Mouse (Mus musculus): ENCODE data around the gene Gm21409. TPM values are rescaled to one million over a fixed set of nuclear protein-coding genes. Genes with fewer than 3 reads are reported as not detected.
"Not testable (repeated sequence)": the region's sequence is repeated elsewhere in the genome, so short reads cannot be mapped to it uniquely, and the experiment has no call there.

Gene Gm21409
- polyA plus RNA-seq (2015; fragmentation: Nextera tagmentation; extraction: Ambion mirVana), result not detected in 2 replicates

DNA sequence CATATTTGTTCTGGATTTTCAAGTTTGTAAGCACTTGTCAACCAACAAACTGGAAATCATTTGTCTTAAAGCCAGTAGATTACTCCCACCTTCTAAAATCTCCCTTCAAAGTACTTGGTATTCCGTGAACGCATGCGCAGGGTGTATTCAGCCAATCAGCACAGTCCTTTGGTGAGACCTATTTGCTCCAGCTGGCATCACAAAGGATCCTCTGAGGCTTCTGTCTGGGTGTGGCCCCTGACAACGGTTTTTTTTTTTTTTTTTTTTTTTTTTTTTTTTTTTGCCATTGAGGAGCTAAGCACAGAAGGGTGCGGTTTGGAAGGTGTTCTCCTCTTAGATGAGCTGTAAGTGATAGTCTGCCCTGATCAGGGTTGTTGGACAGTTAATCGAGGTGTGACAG, at the start of gene Gm21409:
TSS of gene Gm21409 (plus strand) at position 301 of the 400 bp plus-strand sequence.
- not testable (repeated sequence) for ATAC-seq (ENCODE audit: insufficient read depth, low FRiP score); H3K4me3 ChIP-seq (replicated peaks; ENCODE audit: low read length); H3K9ac ChIP-seq (ENCODE audit: low read length); H3K27me3 ChIP-seq (ENCODE audit: control insufficient read depth, insufficient read depth, low read length); H3K36me3 ChIP-seq (ENCODE audit: control insufficient read depth, insufficient read depth, low read length); H3K4me1 ChIP-seq (ENCODE audit: control insufficient read depth, insufficient read depth, low read length); H3K27ac ChIP-seq (ENCODE audit: low read length); H3K9me3 ChIP-seq (replicated peaks; ENCODE audit: control insufficient read depth, low read length); H3K4me2 ChIP-seq (ENCODE audit: low read depth, low read length)
- WGBS, result no CpG with 5 or more reads among the region's 6 CpGs

Other genes starting within 250 kb of the Gm21409 start
- not detected in 2 replicates for gene Gm21394, start 181.8 kb upstream of the Gm21409 start, polyA plus RNA-seq (2015; fragmentation: Nextera tagmentation; extraction: Ambion mirVana)